Mouse (Mus musculus): Measurements from ENCODE around the gene Chrna9. TPM values are rescaled to one million over a fixed set of nuclear protein-coding genes. Genes with fewer than 3 reads are reported as not detected.

The Chrna9 gene
- total RNA-seq, 1 experiment from 2014 or later = 0.48 TPM

- no peak for DNase-seq
These were observed 14.8 kb upstream of the Chrna9 start for GRCm38 (mm10) chr5:65919904-65920303.

- DNase-seq = no peak
These were observed 13.9 kb upstream of the Chrna9 start for GRCm38 (mm10) chr5:65920701-65921426.

GRCm38 (mm10) chr5:65921477-65922138, 13.1 kb upstream of the Chrna9 start:
- DNase-seq = no peak

- no peak for DNase-seq
These were observed 8.1 kb upstream of the Chrna9 start for GRCm38 (mm10) chr5:65926666-65927065.

GRCm38 (mm10) chr5:65929162-65929561, 5.6 kb upstream of the Chrna9 start:
- DNase-seq = peak; percentile 20

GRCm38 (mm10) chr5:65930171-65930570, 4.5 kb upstream of the Chrna9 start:
- DNase-seq = no peak

GRCm38 (mm10) chr5:65933258-65933657, 1.5 kb upstream of the Chrna9 start:
- DNase-seq = no peak

- DNase-seq = no peak
These were observed 957 bp upstream of the Chrna9 start for GRCm38 (mm10) chr5:65933764-65934163.

GRCm38 (mm10) chr5:65937011-65937726, 2.4 kb downstream of the Chrna9 start:
- peak; percentile 39 for DNase-seq

- DNase-seq = peak; percentile 92
These were observed 3.4 kb downstream of the Chrna9 start for GRCm38 (mm10) chr5:65937998-65938715.

- DNase-seq = no peak
These were observed 6.4 kb downstream of the Chrna9 start for GRCm38 (mm10) chr5:65941145-65941544.

- no peak for DNase-seq
These were observed 15.1 kb downstream of the Chrna9 start for GRCm38 (mm10) chr5:65949822-65950221.

GRCm38 (mm10) chr5:65950236-65950635, 15.5 kb downstream of the Chrna9 start:
- peak; percentile 24 for DNase-seq

GRCm38 (mm10) chr5:65950679-65951512, 16.2 kb downstream of the Chrna9 start:
- DNase-seq = peak; percentile 39

GRCm38 (mm10) chr5:65951513-65951909, 16.8 kb downstream of the Chrna9 start:
- peak; percentile 45 for DNase-seq

- DNase-seq = no peak
These were observed 19.7 kb downstream of the Chrna9 start for GRCm38 (mm10) chr5:65954130-65955080.

- DNase-seq = peak; percentile 89
These were observed 20.8 kb downstream of the Chrna9 start for GRCm38 (mm10) chr5:65955343-65956143.

GRCm38 (mm10) chr5:65956144-65957008, 21.7 kb downstream of the Chrna9 start:
- no peak for DNase-seq

Measured in adrenal gland, postnatal 14 days (tissue).